Mouse (Mus musculus) olfactory bulb, adult 2 months (tissue): ENCODE data around the gene Pmf1.

Source experiments
- CTCF ChIP-seq: fragments of 200-500 bp; IDR thresholded peaks from 2 replicates; pipeline ENCODE4 v1.5.1; 2012; ENCODE audit warnings: low read depth, mild to moderate bottlenecking, low read length, moderate library complexity; ENCODE audit not compliant: insufficient read depth
- POLR2A ChIP-seq: fragments of 200-500 bp; IDR thresholded peaks from 2 replicates; pipeline ENCODE4 v1.6.1; 2012; ENCODE audit warnings: mild to moderate bottlenecking, low read depth, low read length, moderate library complexity; ENCODE audit not compliant: insufficient read depth

- TF ChIP-seq CTCF (no peak), POLR2A (no peak)
These were observed 26.5 kb upstream of the Pmf1 start for GRCm38 (mm10) chr3:88436395-88437201.
